Mouse (Mus musculus) urinary bladder, adult 18-20 months (tissue): Measurements from ENCODE around the gene Slc6a15.

Experiments
- DNase-seq, 2 experiments: peaks; one replicate each; pipeline ENCODE4 v3.0.0; 2022; ENCODE audit warnings: low spot score in 2 of 2, mixed read lengths in 2 of 2

The Slc6a15 gene

DNA sequence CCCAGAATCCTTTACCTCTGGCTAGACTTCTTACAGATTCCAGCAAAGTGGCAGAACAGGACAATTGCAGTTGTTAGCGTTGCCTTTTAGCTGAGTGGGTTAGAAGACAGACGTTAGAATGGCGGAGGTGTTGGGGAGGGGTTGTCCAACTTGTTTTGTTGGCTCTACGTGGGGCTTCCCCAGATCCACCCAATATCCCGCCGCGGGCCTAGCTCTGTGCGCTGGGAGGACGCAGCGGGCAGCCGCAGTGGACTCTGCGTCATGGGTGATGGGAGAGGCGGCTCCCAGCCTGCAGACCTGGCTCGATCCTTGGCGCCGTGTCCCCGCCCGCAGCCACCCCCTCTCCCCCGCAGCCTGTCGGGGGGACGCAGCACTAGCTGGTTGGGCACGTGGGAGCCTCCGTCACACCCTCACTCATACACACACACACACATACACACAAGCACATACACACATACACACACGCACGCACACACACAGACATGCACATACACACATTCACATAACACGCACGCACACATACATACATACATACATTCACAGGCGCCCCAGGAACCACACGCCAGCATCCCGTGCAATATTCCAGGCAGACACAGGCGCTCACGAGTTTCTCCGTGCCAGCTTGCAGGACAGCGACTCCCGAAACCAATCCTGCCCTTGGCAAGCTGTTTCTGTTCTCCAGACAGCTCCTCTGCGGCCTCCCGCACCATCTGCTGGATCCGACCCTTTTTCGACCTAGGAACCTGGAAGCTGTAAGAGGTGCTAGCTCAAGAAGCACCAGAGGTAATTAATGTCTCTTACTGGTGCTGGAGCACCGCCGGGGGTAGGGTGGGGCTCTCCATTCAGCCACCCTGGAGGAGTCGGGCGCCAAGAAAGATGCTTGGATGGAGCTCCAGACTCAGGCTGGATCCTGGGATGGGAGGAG, at the start of gene Slc6a15:
TSS of gene Slc6a15 (plus strand) at position 413 of the 925 bp plus-strand sequence.
- peak; percentile 1 to 15 for DNase-seq

- no peak for DNase-seq
Observed at GRCm38 (mm10) chr10:103321941-103322340, 45.6 kb upstream of the Slc6a15 start.

DNA sequence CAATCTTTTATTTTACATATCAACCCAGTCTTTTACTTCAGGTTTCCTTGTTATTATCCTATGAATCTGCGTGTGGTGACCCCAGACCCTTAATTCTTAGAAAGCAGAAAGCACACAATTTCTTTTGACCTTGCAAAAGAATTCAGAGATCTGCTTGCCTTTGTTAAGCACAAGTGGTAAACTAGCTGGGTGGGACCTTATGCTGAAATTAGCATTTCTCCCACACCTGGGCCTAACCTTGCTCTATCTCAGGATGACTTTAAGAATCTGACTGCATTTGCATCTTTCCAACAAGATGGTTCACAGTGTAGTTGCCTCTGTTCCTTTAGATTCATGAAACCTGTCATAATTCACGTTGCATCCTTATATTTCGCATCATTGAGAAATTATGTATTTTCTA, 44.2 kb upstream of the Slc6a15 start:
- DNase-seq: no peak

- no peak for DNase-seq
Observed at GRCm38 (mm10) chr10:103334306-103334705, 33.3 kb upstream of the Slc6a15 start.

GRCm38 (mm10) chr10:103339928-103340327, 27.7 kb upstream of the Slc6a15 start:
- DNase-seq: no peak

DNA sequence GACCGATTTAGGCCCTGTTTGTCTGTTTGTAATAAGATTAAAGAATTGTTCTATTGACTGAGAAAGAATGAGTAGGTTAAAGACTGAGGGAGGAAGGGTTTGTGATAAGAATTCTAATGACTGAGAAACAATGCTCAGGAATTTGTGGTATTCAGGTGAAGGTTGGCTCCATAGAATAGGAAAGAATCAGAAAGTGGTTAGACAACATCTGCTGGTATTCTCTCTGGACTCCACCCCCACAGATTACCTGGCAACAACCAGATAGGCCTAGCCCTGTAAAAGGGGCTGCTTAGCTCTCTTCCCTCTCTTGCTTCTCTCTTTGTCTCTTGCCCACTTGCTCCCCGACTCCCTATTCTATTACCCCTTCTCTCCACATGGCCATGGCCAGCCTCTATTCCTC, 20.8 kb upstream of the Slc6a15 start:
- no peak for DNase-seq

DNA sequence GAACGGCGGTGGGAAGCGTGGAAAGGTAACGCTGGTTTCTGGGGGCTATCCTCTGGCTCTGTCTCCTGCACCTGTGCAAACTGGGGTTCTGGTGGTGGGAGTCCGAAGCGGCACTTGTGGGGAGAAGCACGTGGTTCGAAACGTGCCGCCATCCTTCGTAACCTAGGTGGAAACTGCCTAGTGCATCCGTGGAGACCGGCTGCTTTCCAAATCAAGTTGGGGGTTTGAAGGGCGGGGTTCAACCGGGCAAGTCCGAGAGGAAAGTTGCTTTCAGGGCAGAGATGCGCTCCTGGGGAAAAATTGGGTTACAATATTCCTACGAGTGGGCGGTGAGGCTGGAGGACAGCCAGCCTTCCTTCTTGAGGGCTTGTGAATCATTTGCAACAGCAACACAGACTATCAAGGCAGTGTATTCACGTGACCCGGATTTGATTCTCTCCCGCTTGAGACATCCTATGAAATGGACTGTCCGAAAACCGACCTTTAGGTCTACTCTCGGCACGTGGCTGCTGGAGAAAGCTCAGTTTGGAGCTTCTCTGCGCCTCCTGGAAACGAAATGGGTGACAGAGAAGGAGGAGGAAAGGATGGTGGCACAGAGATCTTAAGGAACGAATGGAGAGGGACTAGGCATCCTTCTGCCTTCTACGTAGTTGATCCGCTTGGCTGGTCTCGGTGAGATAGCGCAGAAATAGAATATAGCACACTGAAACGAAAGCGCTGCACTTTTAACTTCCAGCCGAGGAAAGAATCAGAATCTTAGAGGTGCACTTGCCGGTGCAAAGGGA, 905 bp downstream of the Slc6a15 start:
- DNase-seq: peak; percentile 1 to 23

- DNase-seq: peak; percentile 8 to 11
Observed at GRCm38 (mm10) chr10:103369081-103369420, 1.5 kb downstream of the Slc6a15 start.

- no peak for DNase-seq
Observed at GRCm38 (mm10) chr10:103402171-103402570, 34.6 kb downstream of the Slc6a15 start.

GRCm38 (mm10) chr10:103427717-103428116, 60.1 kb downstream of the Slc6a15 start:
- no peak for DNase-seq

DNA sequence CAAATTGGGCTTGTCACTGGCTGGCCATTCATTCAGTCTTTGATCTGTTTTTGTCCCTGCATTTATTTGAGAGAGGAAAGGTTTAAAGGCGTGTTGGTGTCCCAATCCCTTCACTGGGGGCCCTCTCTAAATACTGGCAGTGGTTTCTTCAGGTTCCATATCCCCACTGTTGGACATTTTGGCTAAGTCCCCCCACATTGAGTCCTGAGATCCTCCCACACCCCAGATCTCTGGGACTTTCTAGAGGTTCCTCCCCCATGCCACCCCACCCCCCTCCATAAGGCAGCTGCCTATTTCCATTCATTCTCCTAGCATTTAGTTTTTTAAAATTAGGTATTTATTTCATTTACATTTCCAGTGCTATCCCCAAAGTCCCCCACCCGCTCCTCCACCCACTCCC, 75.0 kb downstream of the Slc6a15 start:
- no peak for DNase-seq

- DNase-seq: no peak
Observed at GRCm38 (mm10) chr10:103443070-103443469, 75.5 kb downstream of the Slc6a15 start.

DNA sequence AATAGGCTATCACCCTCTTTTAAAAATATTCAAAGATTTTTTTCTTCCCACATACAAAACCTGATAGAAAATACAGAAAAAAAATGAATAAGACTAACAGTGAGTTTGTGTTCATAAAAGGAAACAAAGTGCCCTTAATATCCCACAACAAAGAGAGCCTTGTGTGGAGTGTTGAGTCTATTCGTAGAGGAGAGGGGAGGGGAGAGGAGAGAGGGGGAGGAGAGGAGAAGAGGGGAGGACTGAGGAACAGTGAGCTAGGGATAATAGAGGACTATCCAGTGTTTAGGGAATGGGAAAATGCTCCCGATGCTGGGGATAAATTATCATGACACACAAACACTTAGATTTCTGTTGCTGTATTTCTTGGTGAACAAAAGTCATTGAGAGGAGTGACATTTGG, 80.8 kb downstream of the Slc6a15 start:
- no peak for DNase-seq

DNA sequence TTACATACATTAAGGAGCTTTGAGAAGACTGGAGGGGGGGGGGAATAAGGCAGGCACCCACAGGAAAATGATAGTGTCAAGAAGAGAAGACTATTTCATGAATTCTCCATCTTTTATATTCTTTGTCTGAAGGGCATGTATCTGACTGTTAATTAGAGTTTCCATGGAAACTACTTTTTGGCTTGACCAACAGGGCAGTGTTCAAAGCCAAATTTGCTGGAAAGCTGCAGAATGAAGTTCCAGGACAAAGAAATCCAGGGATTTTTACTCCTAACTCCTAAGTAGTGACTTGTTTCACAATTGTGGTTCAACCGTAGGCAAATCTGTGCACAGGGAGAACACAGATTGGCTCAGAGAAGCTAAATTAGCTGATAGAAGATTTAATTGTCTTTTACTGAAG, 90.3 kb downstream of the Slc6a15 start:
- no peak for DNase-seq
